Mouse (Mus musculus): ENCODE data around the gene Dcx.

DNA sequence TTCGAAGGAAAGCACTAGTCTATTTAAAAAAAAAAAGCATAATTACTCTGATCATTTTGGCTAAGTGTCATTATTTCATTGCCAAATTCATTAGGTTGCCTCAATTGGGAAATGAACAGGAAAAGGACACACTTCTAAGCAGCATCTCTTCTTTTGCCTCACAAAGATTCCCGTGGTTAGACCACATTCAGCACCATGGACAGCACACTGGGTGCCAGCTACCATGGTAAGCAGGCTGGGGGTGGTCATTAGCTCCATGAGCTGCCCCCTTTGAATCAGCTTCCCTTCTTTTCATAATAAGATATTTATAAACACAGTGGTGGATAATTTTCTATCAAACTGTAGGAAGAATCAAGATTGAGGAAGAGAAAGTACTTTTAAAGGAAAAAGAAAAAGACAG is 28.4 kb downstream of the Dcx start:
- TF ChIP-seq CTCF (IDR thresholded peaks at IDR 0.05; ENCODE audit: control insufficient read depth, insufficient read depth, insufficient replicate concordance, low read depth, low read length) = no peak
- no peak for TF ChIP-seq POLR2A (IDR thresholded peaks at IDR 0.05; ENCODE audit: control insufficient read depth, low read depth, low read length)
